Mouse (Mus musculus): ENCODE data around the gene Aldh8a1.

The Aldh8a1 gene

DNA sequence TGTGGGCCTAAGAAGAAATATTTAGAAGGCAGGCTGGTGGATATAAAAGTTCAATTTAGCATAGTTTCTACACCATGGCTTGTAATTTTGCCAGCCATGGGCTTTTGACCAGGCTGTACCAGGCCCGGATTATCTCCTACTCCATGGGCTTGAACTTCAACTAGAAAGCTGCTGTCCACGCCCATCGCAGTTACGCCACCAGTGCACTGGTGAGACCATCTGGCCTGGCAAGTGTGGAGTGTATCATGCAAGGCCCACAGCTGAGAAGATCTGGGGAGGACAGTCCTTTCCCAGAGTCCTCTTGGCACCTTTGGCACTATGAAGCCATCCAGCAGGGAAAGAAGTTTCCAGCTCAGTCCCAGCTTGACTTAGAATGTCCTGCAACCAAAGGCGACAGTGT lies 39.1 kb downstream of the Aldh8a1 start:
- DNase-seq (ENCODE audit: low read depth in 2 of 2, low spot score in 2 of 2) = no peak

DNA sequence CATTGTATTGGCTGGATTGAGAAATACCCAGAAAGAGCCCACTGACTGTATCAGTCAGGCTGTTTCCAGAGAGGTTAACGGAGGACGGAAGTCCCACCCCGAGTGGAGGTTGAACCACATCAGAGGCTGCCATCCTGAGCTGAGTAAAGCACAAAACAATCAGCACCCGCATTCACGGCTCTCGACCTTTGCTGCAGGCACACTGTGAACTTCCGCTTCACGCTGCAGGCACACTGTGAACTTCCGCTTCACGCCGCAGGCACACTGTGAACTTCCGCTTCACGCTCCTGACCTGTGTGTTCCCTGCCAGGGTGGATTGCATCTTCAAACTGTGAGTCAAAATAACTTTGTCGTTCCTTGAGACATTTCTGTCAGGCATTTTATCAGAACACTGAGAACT lies 42.1 kb downstream of the Aldh8a1 start:
- peak; percentile 56 to 67 for DNase-seq (ENCODE audit: low read depth in 2 of 2, low spot score in 2 of 2)

GRCm38 (mm10) chr10:21420457-21421424 lies 43.6 kb downstream of the Aldh8a1 start:
- peak; percentile 14 to 54 for DNase-seq (ENCODE audit: low read depth in 2 of 2, low spot score in 2 of 2)

DNA sequence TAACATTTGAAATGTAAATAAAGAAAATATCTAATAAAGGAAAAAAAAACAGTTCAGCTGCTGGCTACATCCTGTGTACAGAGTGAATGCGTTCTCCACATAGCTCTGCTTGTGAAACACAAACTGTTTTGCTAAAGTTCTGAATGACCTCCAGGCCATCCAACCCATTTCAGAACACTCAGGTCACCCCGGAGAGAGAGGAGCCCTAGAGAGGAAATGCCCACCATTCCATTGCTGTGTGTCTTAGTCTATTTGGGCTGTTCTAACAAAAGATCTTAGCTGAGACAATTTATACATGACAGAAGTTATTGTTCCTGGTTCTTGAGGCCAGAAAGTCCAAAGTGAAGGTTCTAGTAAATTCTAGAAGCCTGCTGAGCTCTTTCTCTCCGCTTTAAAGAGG lies 49.4 kb downstream of the Aldh8a1 start:
- no peak for DNase-seq (ENCODE audit: low read depth in 2 of 2, low spot score in 2 of 2)

- no peak for DNase-seq (ENCODE audit: low read depth in 2 of 2, low spot score in 2 of 2)
Measured at GRCm38 (mm10) chr10:21427996-21428395, 50.9 kb downstream of the Aldh8a1 start.

- DNase-seq (ENCODE audit: low read depth in 2 of 2, low spot score in 2 of 2) = no peak
Measured at GRCm38 (mm10) chr10:21439268-21439667, 62.2 kb downstream of the Aldh8a1 start.

GRCm38 (mm10) chr10:21441020-21441419 lies 63.9 kb downstream of the Aldh8a1 start:
- no peak for DNase-seq (ENCODE audit: low read depth in 2 of 2, low spot score in 2 of 2)

DNA sequence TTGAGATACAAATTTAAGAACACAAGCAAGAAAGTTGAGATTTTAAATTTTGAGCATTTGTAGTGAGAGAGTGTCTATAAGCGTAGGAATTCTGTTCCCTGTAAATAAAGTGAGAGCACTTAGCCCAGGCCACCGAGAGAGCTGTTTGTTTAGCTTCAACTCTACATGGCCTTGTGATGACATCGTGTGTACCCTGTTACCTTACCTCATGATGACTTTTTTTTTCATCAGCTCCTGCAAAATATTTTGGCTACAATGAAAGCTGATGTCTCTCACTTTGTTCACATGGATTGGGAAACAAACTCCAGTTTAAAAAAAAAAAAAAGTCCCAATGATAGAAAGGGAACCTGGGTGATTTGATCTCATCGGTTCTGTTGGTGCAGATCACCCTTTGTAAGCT lies 64.6 kb downstream of the Aldh8a1 start:
- no peak for DNase-seq (ENCODE audit: low read depth in 2 of 2, low spot score in 2 of 2)

DNA sequence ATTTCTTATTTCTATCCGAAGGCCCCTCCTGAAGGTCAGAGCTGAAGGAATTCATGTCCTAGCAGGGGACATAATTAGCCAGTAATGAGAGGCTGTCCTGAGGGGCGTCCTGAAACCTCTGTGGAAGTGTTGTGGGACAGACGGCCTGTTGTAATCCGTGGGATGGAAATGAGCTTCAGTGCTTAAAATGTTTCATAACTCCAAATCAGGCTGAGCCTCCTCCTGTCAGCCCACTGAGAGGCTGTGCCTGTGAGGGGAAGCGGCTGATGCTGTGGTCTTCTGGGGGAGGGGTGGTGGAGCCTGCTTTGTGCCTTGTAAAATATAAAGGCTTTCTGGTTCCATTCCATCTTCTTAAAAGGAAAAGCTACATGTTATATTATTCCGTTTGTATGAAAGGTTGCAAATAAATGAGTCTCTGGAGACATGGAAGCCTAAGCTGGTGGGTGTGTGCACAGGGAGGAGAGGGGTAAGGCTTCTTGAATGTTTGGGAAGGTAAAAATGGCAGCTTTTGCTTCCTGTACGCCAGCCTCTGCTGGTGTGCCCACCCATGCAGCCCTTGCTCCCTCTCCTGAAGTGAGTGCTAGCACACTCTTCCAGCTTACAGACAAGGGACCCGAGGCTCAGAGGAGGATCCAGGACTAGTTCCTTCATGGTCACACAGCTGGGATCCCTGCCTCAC lies 66.7 kb downstream of the Aldh8a1 start:
- DNase-seq (ENCODE audit: low read depth in 2 of 2, low spot score in 2 of 2) = no peak

DNA sequence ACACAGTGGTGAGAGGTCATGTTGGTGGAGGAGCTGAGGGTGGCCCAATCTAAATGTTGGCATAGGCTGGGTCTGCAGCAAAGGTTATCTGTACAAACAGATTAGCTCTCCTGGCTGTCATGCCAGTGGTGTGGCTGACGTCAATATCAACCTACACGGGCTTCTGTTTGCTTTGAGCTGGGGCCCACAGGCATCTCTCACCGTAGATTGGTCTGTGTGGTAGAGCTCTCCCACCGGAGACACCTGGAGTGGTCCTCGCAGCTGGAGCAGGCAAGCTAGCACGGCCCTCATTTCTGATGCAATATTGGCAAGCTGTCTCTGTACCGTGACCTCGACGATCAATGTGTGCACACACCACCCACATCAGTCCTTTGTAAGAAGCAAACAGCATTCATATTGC lies 67.3 kb downstream of the Aldh8a1 start:
- DNase-seq (ENCODE audit: low read depth in 2 of 2, low spot score in 2 of 2) = no peak
